Mouse (Mus musculus) ES-Bruce4 (cell line): ENCODE measurements around the gene St3gal3.

Experiments used
- CTCF ChIP-seq: IDR thresholded peaks from one replicate; pipeline ENCODE4 v1.8.1; 2011; ENCODE audit warnings: low read depth, low read length
- EP300 ChIP-seq: IDR thresholded peaks from 2 replicates; pipeline ENCODE4 v1.6.1; 2011; ENCODE audit warnings: low read depth, low read length; ENCODE audit not compliant: insufficient read depth

DNA sequence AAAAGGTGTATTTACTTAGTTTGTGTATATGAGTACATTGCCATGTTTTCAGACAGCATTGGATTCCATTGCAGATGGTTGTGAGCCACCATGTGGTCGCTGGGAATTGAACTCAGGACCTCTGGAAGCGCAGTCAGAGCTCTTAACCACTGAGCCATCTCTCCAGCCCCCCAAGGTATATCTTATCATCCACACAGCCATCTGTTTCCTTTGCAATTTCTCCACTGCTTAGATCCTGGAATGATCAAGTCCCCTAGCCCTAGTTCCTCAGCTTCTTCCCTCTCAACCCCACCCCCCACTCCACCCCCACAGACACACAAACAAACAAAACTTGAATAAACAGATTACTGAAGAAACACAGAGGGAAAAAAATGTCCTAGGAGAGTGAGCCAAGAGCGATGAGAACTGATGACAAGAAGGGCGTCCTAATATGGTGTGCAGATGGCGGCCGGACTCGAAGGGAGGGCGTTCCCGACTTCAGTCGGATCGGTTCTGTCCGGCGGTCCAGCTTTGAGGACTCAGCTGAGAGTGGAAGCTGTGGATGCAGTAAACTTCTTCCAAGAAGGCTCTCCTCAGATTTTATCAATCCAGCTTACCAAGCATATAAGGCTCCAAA lies 73.7 kb downstream of the St3gal3 start:
- TF ChIP-seq CTCF, result no peak
- no peak for TF ChIP-seq EP300
